Mouse (Mus musculus) Patski (cell line): ENCODE data around the gene Efcab10. TPM values are rescaled to one million over a fixed set of nuclear protein-coding genes. Genes with fewer than 3 reads are reported as not detected.

Source experiments
- ATAC-seq: fragments of 100-300 bp; one replicate; pipeline ENCODE4 v1.8.0; 2021
- CTCF ChIA-PET: fragments of 350-600 bp; sonication (Branson Sonifier 250); formaldehyde crosslinking; loops from one replicate; lab custom pipeline; 2022; ENCODE audit warnings: inconsistent platforms; lab: Charles Lee
- POLR2A ChIA-PET: fragments of 350-600 bp; sonication (Branson Sonifier 250); formaldehyde crosslinking; loops from one replicate; lab custom pipeline; 2022; ENCODE audit warnings: antibody characterized with exemption, inconsistent platforms; lab: Charles Lee
- DNase-seq: peaks from one replicate; pipeline ENCODE4 v3.0.0-alpha.2; 2011; ENCODE audit warnings: low read depth, low spot score
- H3K27me3 ChIP-seq: fragments of 371-371 bp; one replicate; pipeline ENCODE4 v1.5.1; 2021
- CTCF ChIP-seq: fragments of 100-300 bp; IDR thresholded peaks from one replicate; pipeline ENCODE4 v1.5.1; 2021
- in situ Hi-C: fragments of 300-500 bp; cut with MboI; formaldehyde crosslinking; loops from 3 replicates; pipeline ENCODE4 v1.11.1; 2018; ENCODE audit warnings: low pct_unique_long_range_greater_than_20kb, mixed read lengths
- polyA plus RNA-seq: library from polyadenylated mRNA; unstranded; gene quantifications from one replicate; pipeline ENCODE4 v1.2.3, GENCODE M21; 2021

Gene Efcab10
- not detected for polyA plus RNA-seq

- no peak for DNase-seq
- POLR2A ChIA-PET, result interaction anchor here (0.6 kb wide), 1 partner anchor 142 kb away, joined by 4 read pairs; no protein-coding TSS in a partner anchor
- in situ Hi-C loops, result loop anchor here (25.0 kb wide), 2 partner anchors 1042 to 1267 kb away; no protein-coding TSS in a partner anchor
- TF ChIP-seq CTCF, result no peak
- CTCF ChIA-PET, result interaction anchor here (1.3 kb wide), 1 partner anchor 33 kb away, joined by 3 read pairs; no protein-coding TSS in a partner anchor
- no peaks in the 10 kb centered on the region for H3K27me3 ChIP-seq
- ATAC-seq, result no peak
Observed at GRCm38 (mm10) chr12:33394804-33395623, at the start of gene Efcab10. Gene Efcab10 (plus strand): TSS chr12:33394854.

GRCm38 (mm10) chr12:33344970-33345772 is 49.5 kb upstream of the Efcab10 start:
- ATAC-seq, result no peak
- CTCF ChIA-PET, result no interaction called here
- no peak for TF ChIP-seq CTCF

DNA sequence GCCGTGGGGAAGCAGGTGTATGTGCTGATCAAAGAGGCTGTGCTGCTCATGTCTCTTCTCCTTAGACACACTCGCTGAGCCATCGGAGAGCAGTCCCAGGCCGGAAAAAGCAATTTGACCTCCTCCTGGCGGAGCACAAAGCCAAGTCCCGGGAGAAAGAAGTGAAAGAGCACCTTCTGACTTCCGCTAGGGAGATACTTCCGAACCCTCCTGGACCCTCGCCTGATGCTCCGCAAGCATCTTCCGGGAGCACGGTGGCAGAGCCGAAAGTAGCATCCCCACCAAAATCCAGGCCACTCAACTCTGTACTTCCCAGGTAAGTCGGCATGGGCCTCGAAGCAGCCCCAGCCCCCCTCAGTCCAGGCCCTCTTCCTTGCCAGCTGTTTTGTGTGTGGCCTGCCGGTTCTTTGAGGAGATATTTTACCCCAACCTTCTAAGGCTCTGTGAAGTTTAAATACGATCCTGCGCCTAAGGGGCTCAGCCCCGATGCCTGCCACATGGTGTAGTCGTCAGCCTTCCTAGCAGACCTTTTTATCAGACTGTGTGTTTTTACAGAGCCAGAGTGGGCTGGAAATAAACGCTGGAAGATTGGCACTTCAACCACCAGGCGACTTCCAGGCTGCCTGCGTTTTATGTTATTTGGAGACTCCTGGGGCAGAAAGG is 48.8 kb upstream of the Efcab10 start:
- ATAC-seq (no peak), DNase-seq (no peak)
- in situ Hi-C loops, result no loop called here
- ChIA-PET POLR2A (no interaction called here), CTCF (no interaction called here)
- no peaks in the 10 kb centered on the region for H3K27me3 ChIP-seq
- no peak for TF ChIP-seq CTCF

More at GRCm38 (mm10) chr12:33344970-33345772, 49.5 kb upstream of the Efcab10 start:
- POLR2A ChIA-PET, result no interaction called here
- in situ Hi-C loops, result loop anchor here (5.0 kb wide), 1 partner anchor 208 kb away; no protein-coding TSS in a partner anchor
- no peak for DNase-seq
- no peaks in the 10 kb centered on the region for H3K27me3 ChIP-seq

- ATAC-seq (no peak), DNase-seq (no peak)
- no peaks in the 10 kb centered on the region for H3K27me3 ChIP-seq
- CTCF ChIA-PET, result no interaction called here
- in situ Hi-C loops, result no loop called here
- no peak for TF ChIP-seq CTCF
- POLR2A ChIA-PET, result no interaction called here
Observed at GRCm38 (mm10) chr12:33352671-33353070, 42.0 kb upstream of the Efcab10 start.

DNA sequence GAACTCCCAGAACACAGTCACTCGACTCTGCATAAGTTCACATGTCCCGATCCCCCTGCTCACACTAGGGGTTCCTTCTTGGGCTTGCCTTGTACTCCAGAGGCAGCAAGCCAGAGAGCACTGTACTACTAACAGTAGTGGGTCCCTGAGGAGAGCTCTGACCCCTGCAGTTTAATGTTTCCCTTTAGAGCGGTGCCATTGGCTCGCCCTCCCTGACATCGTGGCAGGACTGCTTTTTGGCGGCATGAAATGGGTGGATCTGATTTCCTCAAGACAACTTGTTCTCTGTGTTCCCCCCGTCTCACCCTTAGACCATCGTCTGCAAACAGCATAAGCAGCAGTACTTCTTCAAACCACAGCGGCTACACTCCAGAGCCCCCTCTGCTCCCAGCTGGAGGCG is 36.3 kb upstream of the Efcab10 start:
- TF ChIP-seq CTCF, result no peak
- POLR2A ChIA-PET, result no interaction called here
- no peak for ATAC-seq
- H3K27me3 ChIP-seq, result no peaks in the 10 kb centered on the region
- in situ Hi-C loops, result no loop called here
- CTCF ChIA-PET, result no interaction called here
- DNase-seq, result no peak

DNA sequence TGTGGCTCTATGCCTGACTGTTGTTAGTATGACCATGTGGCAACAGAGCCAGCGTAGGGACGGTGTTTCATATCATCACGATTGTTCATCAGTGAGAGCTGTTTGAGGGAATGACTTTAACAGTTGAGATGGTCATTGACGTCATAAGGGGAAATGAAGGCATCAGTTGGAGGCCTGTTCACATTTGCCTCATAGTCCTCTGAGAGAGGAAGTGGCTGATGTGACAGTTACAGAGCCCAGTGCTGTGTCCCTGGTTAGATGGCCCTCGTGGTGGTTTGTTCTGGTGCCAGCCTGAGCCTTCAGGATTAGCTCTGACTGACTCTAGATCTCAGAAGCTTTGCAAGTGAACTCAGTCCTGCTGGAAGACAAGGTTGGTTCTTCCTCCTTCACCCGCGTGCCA is 35.4 kb upstream of the Efcab10 start:
- no peak for TF ChIP-seq CTCF
- ATAC-seq (no peak), DNase-seq (no peak)
- in situ Hi-C loops, result no loop called here
- no peaks in the 10 kb centered on the region for H3K27me3 ChIP-seq
- ChIA-PET CTCF (no interaction called here), POLR2A (no interaction called here)

- ChIA-PET POLR2A (interaction anchor here (0.8 kb wide), 1 partner anchor 102 kb away, joined by 7 read pairs; no protein-coding TSS in a partner anchor), CTCF (no interaction called here)
- DNase-seq, result no peak
- H3K27me3 ChIP-seq, result no peaks in the 10 kb centered on the region
- no peak for ATAC-seq
- no peak for TF ChIP-seq CTCF
- in situ Hi-C loops, result no loop called here
Observed at GRCm38 (mm10) chr12:33359878-33360482, 34.7 kb upstream of the Efcab10 start.

DNA sequence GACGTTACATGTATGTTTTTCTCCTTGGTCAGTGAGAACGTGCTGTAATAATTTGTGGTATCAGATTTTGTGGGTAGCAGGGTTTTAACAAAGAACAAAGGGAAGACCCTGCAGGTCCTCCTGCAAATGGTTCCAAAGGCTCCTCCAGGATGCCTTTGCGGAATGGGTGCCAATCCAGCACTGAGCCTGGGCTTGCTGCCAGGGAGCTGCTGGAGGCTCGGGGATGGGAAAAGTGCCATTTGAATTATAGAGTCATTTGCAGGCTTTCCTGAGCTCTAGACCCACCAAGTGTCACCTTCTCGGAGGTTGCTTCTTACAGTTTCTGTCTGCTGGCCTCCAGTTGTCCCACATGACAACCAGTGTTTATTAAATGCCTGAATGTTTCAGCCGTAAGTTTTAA is 33.9 kb upstream of the Efcab10 start:
- ATAC-seq (no peak), DNase-seq (no peak)
- POLR2A ChIA-PET, result no interaction called here
- H3K27me3 ChIP-seq, result no peaks in the 10 kb centered on the region
- CTCF ChIA-PET, result no interaction called here
- in situ Hi-C loops, result no loop called here
- no peak for TF ChIP-seq CTCF

DNA sequence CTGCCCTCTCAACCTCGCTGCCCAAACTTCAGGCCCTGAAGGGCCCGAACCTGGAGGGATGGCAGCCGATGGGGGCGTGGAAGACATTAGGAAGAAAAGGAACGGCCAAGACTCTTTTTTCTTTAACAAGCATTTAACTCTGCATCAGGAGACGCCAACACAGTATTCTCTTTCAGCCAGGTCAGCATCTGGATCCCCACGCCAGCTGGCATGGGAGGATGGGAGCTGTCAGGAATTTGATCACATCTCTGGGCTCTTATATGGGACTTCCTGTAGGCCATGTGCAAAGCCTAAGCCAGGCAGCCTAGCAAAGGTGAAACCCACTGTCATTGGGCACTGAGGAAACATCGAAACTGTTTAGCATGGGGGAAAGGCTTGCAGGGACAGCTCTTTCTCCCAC is 30.1 kb upstream of the Efcab10 start:
- TF ChIP-seq CTCF, result no peak
- POLR2A ChIA-PET, result no interaction called here
- CTCF ChIA-PET, result interaction anchor here (1.6 kb wide), 1 partner anchor 65 kb away, joined by 4 read pairs; the partner anchor contains the start of gene Twistnb
- in situ Hi-C loops, result no loop called here
- no peak for ATAC-seq
- H3K27me3 ChIP-seq, result no peaks in the 10 kb centered on the region
- no peak for DNase-seq

DNA sequence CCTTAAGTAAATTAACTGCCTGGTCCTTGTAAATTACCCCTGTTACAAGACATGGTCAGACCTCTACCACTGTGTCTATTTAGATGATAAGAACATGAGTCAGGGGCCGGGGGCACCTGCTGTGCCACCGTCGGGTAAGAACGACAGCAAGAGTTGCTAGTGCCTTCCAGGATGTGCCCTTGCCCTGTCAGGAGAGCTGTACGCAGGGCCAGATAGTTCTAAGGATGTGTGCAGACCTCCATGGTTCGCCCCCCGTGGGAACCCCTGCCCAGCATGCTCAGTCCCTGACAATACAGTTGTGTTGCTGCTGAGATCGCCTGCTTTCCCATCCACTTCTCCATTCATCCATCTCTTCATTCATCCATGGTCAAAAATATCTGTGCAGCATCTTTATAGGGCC is 29.5 kb upstream of the Efcab10 start:
- no peaks in the 10 kb centered on the region for H3K27me3 ChIP-seq
- in situ Hi-C loops, result no loop called here
- ChIA-PET POLR2A (no interaction called here), CTCF (no interaction called here)
- TF ChIP-seq CTCF, result no peak
- DNase-seq (no peak), ATAC-seq (no peak)
